Mouse (Mus musculus): ENCODE data around the gene Hist1h3c.
A peak's percentile ranks its signal among the peaks of the same experiment; 100 is the strongest.

GRCm38 (mm10) chr13:23700786-23701520 lies 44.4 kb downstream of the Hist1h3c start:
- TF ChIP-seq POLR2A (IDR thresholded peaks at IDR 0.05; ENCODE audit: insufficient read depth, low read length) = no peak
- TF ChIP-seq CTCF (IDR thresholded peaks at IDR 0.05; ENCODE audit: low read depth, low read length) = peak; percentile 47
